Comparison of ENCODE assay signal across 11 mouse cellular contexts in the genomic region with DNA sequence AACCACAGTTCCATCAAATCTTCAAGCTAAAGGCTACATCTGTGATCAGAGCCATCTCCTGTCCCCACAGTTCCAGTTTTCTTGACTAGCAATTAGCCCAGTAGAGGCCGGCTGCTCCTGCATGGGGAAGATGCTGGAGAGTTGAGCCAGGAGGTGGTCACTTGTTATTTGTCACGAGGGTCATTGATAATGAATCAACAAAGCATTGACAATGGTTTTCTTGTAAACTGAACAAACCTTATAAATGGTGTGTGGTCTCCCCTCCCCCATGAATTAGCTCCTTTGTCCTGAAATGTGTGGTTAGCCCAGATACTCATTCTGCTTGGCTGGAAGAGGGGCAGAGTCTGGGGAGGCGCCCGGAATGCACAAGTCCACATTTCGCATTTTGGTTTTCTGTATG.
DNase-seq lines count a peak whose midpoint lies in the region; ATAC-seq and TF ChIP-seq lines count a peak whose summit lies in the region.
"Had no signal": no experiment of that assay in that cellular context is flagged by ENCODE, and none has a peak within 500 bp of the region (broad histone marks: within the 10 kb centered on the region; RNA-seq: fewer than 3 reads in every experiment).

No protein-coding gene starts in this region.

- no peak overlapping the region for H3K9ac ChIP-seq in forebrain, embryonic 15.5 days (replicated peaks)
- H3K9ac ChIP-seq: embryonic facial prominence, embryonic 12.5 days; lung, embryonic 14.5 days had no signal

- DNase-seq in left cerebral cortex, adult 2 months (ENCODE audit: extremely low spot score in 1 of 2, low spot score in 2 of 2) = peak in 1 of 2 experiments; percentile 35
- no peak for DNase-seq in left cerebral cortex, postnatal 36 days (ENCODE audit: low spot score in 2 of 2)
- peak; percentile 69 to 71 for DNase-seq in left cerebral cortex, adult 9 months (ENCODE audit: low spot score in 2 of 2)
- peak; percentile 83 for DNase-seq in retina, embryonic 14.5 days (ENCODE audit: low spot score)
- DNase-seq in heart, adult 9 months (ENCODE audit: low spot score in 2 of 2) = no peak
- no peak for DNase-seq in lung, adult 2 months
- no peak for DNase-seq in lung, postnatal 4 days
- DNase-seq: lung, embryonic 14.5 days had no signal

- TF ChIP-seq POLR2A in lung, adult 2 months (IDR thresholded peaks at IDR 0.05; ENCODE audit: borderline replicate concordance, extremely low read depth, low read depth, low read length) = no peak

- H3K4me1 ChIP-seq in forebrain, embryonic 15.5 days = peaks cover 49% of the 10 kb centered on the region
- no peaks in the 10 kb centered on the region for H3K4me1 ChIP-seq in lung, adult 2 months (ENCODE audit: control insufficient read depth, insufficient read depth, low read length)

- intact Hi-C loops in left cerebral cortex, adult 2 months (cut with DNase I) = loop anchor here (2.0 to 5.0 kb wide), 2 partner anchors 112 to 221 kb away; no protein-coding TSS in a partner anchor
- intact Hi-C loops in left cerebral cortex, postnatal 36 days (cut with DNase I) = loop anchor here (5.0 to 10.0 kb wide), 2 partner anchors 106 to 121 kb away; no protein-coding TSS in a partner anchor

- ATAC-seq in forebrain, embryonic 15.5 days (replicated peaks) = no peak

- peak overlapping the region; percentile 83 for H3K27ac ChIP-seq in left cerebral cortex, adult 2 months
- H3K27ac ChIP-seq in forebrain, embryonic 15.5 days (replicated peaks) = peak overlapping the region; percentile 54
- H3K27ac ChIP-seq: embryonic facial prominence, embryonic 12.5 days had no signal

- WGBS in forebrain, embryonic 15.5 days = 8% methylated on average over 5 of the region's 5 CpGs
- WGBS in lung, adult 2 months = 53% methylated on average over 5 of the region's 5 CpGs

- H3K36me3 ChIP-seq in forebrain, embryonic 15.5 days = no peaks in the 10 kb centered on the region
- H3K36me3 ChIP-seq: embryonic facial prominence, embryonic 12.5 days had no signal

- H3K4me2 ChIP-seq in forebrain, embryonic 15.5 days (replicated peaks) = no peak overlapping the region
- H3K4me2 ChIP-seq: embryonic facial prominence, embryonic 12.5 days; heart, embryonic 11.5 days; lung, embryonic 14.5 days had no signal

- TF ChIP-seq CTCF in left cerebral cortex, adult 2 months (IDR thresholded peaks at IDR 0.05) = no peak
- no peak for TF ChIP-seq CTCF in lung, adult 2 months (IDR thresholded peaks at IDR 0.05; ENCODE audit: insufficient read depth, low read length)

- no peaks in the 10 kb centered on the region for H3K27me3 ChIP-seq in forebrain, embryonic 15.5 days

- no peaks in the 10 kb centered on the region for H3K9me3 ChIP-seq in forebrain, embryonic 15.5 days
- H3K9me3 ChIP-seq: embryonic facial prominence, embryonic 12.5 days had no signal

- H3K4me3 ChIP-seq in left cerebral cortex, adult 2 months = no peak overlapping the region
- no peak overlapping the region for H3K4me3 ChIP-seq in forebrain, embryonic 15.5 days
- no peak overlapping the region for H3K4me3 ChIP-seq in lung, adult 2 months (replicated peaks; ENCODE audit: extremely low read depth, low read depth, low read length)
- H3K4me3 ChIP-seq: embryonic facial prominence, embryonic 12.5 days had no signal

Comparison
In these comparisons a context has a peak if more than half of its experiments do, and no peak if none do; other contexts are left out.
1. DNase-seq: peak in left cerebral cortex, adult 9 months (2 of 2) and retina, embryonic 14.5 days (single experiment); none in left cerebral cortex, postnatal 36 days (0 of 2), heart, adult 9 months (0 of 2), lung, adult 2 months (single experiment) and lung, postnatal 4 days (0 of 2).